Mouse (Mus musculus) monocyte, adult 2 months (primary cell): ENCODE measurements around the gene Prepl.
A peak's percentile ranks its signal among the peaks of the same experiment; 100 is the strongest.

Experiments used
- DNase-seq, 2 experiments: peaks; one replicate each; pipeline ENCODE4 v3.0.0; 2022; ENCODE audit warnings: low spot score in 2 of 2, low read depth in 1 of 2

The Prepl gene

GRCm38 (mm10) chr17:85024237-85024636, 65.8 kb downstream of the Prepl start:
- DNase-seq, result no peak

DNA sequence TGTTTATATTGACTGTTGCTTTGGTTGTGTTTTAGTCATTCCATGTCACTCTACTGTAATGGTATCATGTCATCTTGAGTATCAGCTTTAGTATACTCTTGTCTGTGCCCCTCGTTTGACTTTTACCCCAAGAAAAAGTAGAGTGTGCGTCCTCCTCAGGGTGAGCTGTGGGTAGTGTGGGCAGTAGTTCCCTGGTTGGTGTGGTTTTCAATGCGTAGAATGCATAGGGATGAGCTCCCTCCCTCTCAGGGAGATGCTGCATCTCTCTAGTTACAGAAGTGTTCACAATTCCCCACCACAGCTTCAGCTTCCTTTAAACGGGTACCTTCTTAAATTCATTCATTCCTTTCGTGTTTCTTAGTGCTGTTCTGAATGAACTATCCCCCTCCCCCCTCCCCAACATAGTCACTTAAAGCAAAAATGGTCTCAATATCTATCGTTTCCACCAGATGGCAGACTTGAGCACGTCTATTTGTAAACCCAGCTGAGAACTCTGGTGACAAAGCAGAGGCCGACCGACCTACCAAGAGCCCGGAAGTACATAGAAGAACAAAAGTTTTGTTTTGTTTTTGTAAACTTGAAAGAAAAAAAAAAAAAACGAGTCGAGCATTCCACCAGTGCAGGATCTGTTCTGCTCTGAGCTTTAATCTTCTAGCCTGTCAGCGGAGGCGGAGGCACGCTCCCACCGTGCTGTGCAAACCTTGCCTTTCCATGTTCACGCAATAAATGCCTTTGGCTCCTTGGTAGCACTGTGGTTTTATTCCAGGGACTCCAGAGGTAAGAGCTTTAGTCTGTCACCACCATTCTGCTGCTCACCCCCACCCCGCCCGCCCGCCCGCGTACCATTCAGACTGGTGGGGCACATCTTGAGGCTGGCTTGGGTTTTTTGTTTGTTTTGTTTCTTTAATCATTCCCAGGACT, 66.5 kb downstream of the Prepl start:
- DNase-seq, result no peak

- no peak for DNase-seq
Observed at GRCm38 (mm10) chr17:85020343-85020742, 69.7 kb downstream of the Prepl start.

DNA sequence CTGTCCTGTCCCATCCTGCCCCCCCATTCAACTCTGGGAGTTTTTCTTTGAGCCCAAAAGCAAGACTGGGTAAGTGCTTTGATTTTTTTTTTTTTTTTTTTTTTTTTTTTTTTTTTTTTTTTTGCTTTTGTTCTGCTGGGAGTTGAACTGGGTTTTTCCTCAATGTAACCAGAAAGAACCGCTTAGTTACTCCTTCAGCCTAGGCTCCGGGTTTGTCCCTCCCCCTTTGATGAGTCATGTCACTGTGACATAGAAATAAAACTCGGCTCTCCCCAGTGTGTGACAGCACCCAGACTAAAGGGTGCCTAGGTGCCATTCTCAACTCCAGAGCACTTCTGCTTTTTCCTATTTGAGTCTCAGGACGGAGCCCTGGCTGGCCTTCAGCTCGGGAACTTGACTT, 71.2 kb downstream of the Prepl start:
- DNase-seq, result peak in 1 of 2 experiments; percentile 17

- no peak for DNase-seq
Observed at GRCm38 (mm10) chr17:85018344-85018743, 71.7 kb downstream of the Prepl start.

GRCm38 (mm10) chr17:85014632-85015031, 75.4 kb downstream of the Prepl start:
- DNase-seq, result no peak

GRCm38 (mm10) chr17:85013485-85013884, 76.6 kb downstream of the Prepl start:
- no peak for DNase-seq
